Mouse (Mus musculus): ENCODE measurements around the gene Prkn. TPM values are rescaled to one million over a fixed set of nuclear protein-coding genes. Genes with fewer than 3 reads are reported as not detected.

Gene Prkn
- total and polyA plus RNA-seq, 2 experiments = 2.5 to 8.9 TPM

GRCm38 (mm10) chr17:11315675-11316074 lies 475.5 kb downstream of the Prkn start:
- H3K27ac ChIP-seq (replicated peaks; ENCODE audit: insufficient read depth, low read depth, low read length) = no peak overlapping the region
- H3K27me3 ChIP-seq (ENCODE audit: control insufficient read depth, insufficient read depth, low read length) = no peaks in the 10 kb centered on the region
- no peak for DNase-seq (ENCODE audit: extremely low read depth, low read depth, low spot score)
- H3K79me2 ChIP-seq (ENCODE audit: control insufficient read depth, insufficient read depth, low read length) = no peaks in the 10 kb centered on the region
- H3K9ac ChIP-seq (ENCODE audit: low read depth, low read length) = no peak overlapping the region
- TF ChIP-seq POLR2A (IDR thresholded peaks at IDR 0.05; ENCODE audit: extremely low read depth, insufficient read depth, low read length) (no peak), CTCF (IDR thresholded peaks at IDR 0.05; ENCODE audit: low read depth, low read length) (no peak)
- H3K4me3 ChIP-seq (ENCODE audit: insufficient read depth, low read depth, low read length) = no peak overlapping the region
- no peaks in the 10 kb centered on the region for H3K36me3 ChIP-seq (ENCODE audit: control insufficient read depth, insufficient read depth, low read length)
- H3K4me1 ChIP-seq (ENCODE audit: control insufficient read depth, insufficient read depth, low read length) = peaks cover 6% of the 10 kb centered on the region
- 90% methylated on average over 4 of the region's 4 CpGs for WGBS

DNA sequence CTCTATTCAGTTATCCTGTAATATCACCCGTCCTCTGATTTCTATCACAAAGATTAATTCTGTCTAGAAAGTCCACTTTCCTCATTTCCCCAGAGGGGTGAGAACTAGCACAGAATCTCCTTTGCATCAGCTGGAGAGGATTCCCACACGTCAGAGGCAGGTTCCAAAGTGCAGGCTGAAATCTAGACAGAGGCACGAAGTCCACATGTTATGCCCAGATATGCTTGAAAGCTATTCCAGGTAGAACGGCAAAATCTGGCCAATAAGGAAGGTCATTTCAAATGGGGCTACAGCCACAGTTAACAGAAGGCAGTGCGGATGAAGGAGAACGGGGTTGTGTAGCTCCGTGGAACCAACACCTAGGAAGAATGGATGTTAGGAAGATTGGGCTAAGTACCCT lies 478.8 kb downstream of the Prkn start:
- Histone ChIP-seq H3K79me2 (ENCODE audit: control insufficient read depth, insufficient read depth, low read length) (no peaks in the 10 kb centered on the region), H3K27me3 (ENCODE audit: control insufficient read depth, insufficient read depth, low read length) (no peaks in the 10 kb centered on the region), H3K9ac (ENCODE audit: low read depth, low read length) (no peak overlapping the region), H3K4me3 (ENCODE audit: insufficient read depth, low read depth, low read length) (no peak overlapping the region), H3K27ac (replicated peaks; ENCODE audit: insufficient read depth, low read depth, low read length) (no peak overlapping the region), H3K36me3 (ENCODE audit: control insufficient read depth, insufficient read depth, low read length) (no peaks in the 10 kb centered on the region), H3K4me1 (ENCODE audit: control insufficient read depth, insufficient read depth, low read length) (peaks cover 6% of the 10 kb centered on the region)
- TF ChIP-seq CTCF (IDR thresholded peaks at IDR 0.05; ENCODE audit: low read depth, low read length) (no peak), POLR2A (IDR thresholded peaks at IDR 0.05; ENCODE audit: extremely low read depth, insufficient read depth, low read length) (no peak)
- DNase-seq (ENCODE audit: extremely low read depth, low read depth, low spot score) = peak; percentile 81
- WGBS = 50% methylated on average over 7 of the region's 7 CpGs

GRCm38 (mm10) chr17:11319666-11320360 lies 479.6 kb downstream of the Prkn start:
- no peak overlapping the region for H3K27ac ChIP-seq (replicated peaks; ENCODE audit: insufficient read depth, low read depth, low read length)
- no peaks in the 10 kb centered on the region for H3K27me3 ChIP-seq (ENCODE audit: control insufficient read depth, insufficient read depth, low read length)
- WGBS = 83% methylated on average over 7 of the region's 7 CpGs
- DNase-seq (ENCODE audit: extremely low read depth, low read depth, low spot score) = no peak
- no peaks in the 10 kb centered on the region for H3K36me3 ChIP-seq (ENCODE audit: control insufficient read depth, insufficient read depth, low read length)
- peaks cover 6% of the 10 kb centered on the region for H3K4me1 ChIP-seq (ENCODE audit: control insufficient read depth, insufficient read depth, low read length)
- H3K79me2 ChIP-seq (ENCODE audit: control insufficient read depth, insufficient read depth, low read length) = no peaks in the 10 kb centered on the region
- TF ChIP-seq CTCF (IDR thresholded peaks at IDR 0.05; ENCODE audit: low read depth, low read length) (no peak), POLR2A (IDR thresholded peaks at IDR 0.05; ENCODE audit: extremely low read depth, insufficient read depth, low read length) (no peak)
- H3K4me3 ChIP-seq (ENCODE audit: insufficient read depth, low read depth, low read length) = no peak overlapping the region
- no peak overlapping the region for H3K9ac ChIP-seq (ENCODE audit: low read depth, low read length)

DNA sequence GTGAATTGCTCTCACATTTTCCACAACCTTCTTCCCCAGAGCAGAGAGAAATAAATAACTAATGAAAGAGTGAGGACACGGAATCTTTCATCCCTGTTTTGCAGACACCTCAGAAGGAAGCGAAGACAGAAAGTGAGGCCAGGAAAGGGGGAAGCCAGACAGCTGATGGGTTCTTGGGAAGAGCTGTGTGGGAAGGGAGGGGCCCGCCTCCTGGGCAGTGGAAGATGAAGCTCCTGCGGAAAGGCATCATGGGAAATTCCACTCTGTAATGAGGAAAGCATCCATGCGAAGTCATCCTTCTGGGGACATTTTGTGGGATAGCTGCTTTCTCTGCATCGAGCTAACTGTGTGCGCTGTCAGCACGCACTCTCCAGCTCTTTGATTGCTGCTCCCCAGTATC lies 491.9 kb downstream of the Prkn start:
- DNase-seq (ENCODE audit: extremely low read depth, low read depth, low spot score) = no peak
- Histone ChIP-seq H3K27me3 (ENCODE audit: control insufficient read depth, insufficient read depth, low read length) (no peaks in the 10 kb centered on the region), H3K36me3 (ENCODE audit: control insufficient read depth, insufficient read depth, low read length) (no peaks in the 10 kb centered on the region), H3K4me3 (ENCODE audit: insufficient read depth, low read depth, low read length) (no peak overlapping the region), H3K9ac (ENCODE audit: low read depth, low read length) (no peak overlapping the region), H3K79me2 (ENCODE audit: control insufficient read depth, insufficient read depth, low read length) (no peaks in the 10 kb centered on the region), H3K27ac (replicated peaks; ENCODE audit: insufficient read depth, low read depth, low read length) (no peak overlapping the region), H3K4me1 (ENCODE audit: control insufficient read depth, insufficient read depth, low read length) (no peaks in the 10 kb centered on the region)
- no peak for TF ChIP-seq POLR2A (IDR thresholded peaks at IDR 0.05; ENCODE audit: extremely low read depth, insufficient read depth, low read length)
- WGBS = 81% methylated on average over 8 of the region's 8 CpGs

DNA sequence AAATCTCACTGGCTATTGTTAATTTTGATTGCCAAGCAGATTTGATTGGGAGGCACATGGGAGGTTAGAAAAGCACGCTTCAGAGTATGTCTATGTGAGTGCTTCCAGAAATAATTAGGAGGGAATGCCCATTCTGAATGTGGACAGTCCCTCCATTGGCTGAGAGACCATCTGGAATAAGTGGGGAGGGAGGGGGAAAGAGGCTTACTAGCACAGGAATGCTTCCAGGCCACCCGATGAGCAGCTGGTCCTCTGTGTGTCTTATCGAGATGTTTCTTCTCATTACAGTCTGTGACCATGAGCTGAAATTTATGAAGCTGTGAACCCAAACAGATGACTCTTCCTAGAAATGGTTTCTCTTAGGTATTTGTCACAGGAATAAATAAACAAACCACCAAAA lies 493.6 kb downstream of the Prkn start:
- Histone ChIP-seq H3K4me3 (ENCODE audit: insufficient read depth, low read depth, low read length) (no peak overlapping the region), H3K9ac (ENCODE audit: low read depth, low read length) (no peak overlapping the region), H3K4me1 (ENCODE audit: control insufficient read depth, insufficient read depth, low read length) (no peaks in the 10 kb centered on the region), H3K27ac (replicated peaks; ENCODE audit: insufficient read depth, low read depth, low read length) (no peak overlapping the region), H3K27me3 (ENCODE audit: control insufficient read depth, insufficient read depth, low read length) (no peaks in the 10 kb centered on the region), H3K36me3 (ENCODE audit: control insufficient read depth, insufficient read depth, low read length) (no peaks in the 10 kb centered on the region), H3K79me2 (ENCODE audit: control insufficient read depth, insufficient read depth, low read length) (no peaks in the 10 kb centered on the region)
- no peak for DNase-seq (ENCODE audit: extremely low read depth, low read depth, low spot score)
- 86% methylated on average over 3 of the region's 3 CpGs for WGBS
- TF ChIP-seq POLR2A (IDR thresholded peaks at IDR 0.05; ENCODE audit: extremely low read depth, insufficient read depth, low read length) (no peak), CTCF (IDR thresholded peaks at IDR 0.05; ENCODE audit: low read depth, low read length) (no peak)

DNA sequence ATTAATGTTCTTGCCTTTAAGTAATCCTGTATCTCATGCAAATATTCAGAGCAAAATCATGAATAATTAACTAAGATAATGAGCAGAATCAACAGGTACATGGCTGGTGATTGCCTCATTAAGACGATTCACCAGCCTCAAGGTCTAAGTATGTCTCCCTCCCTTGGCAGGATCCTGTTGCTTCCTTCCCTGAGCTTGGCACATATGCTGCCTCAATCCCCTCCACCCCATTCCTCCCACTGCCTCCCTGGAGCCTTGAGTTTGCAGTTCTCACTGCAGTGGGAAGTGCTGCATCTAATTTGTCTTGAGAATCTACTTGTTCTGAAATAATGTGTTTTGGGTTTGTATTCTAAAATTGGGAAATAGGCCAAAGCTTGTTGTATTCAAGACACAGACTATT lies 496.0 kb downstream of the Prkn start:
- no peak overlapping the region for H3K9ac ChIP-seq (ENCODE audit: low read depth, low read length)
- 50% methylated on average over 1 of the region's 1 CpGs for WGBS
- DNase-seq (ENCODE audit: extremely low read depth, low read depth, low spot score) = no peak
- no peaks in the 10 kb centered on the region for H3K36me3 ChIP-seq (ENCODE audit: control insufficient read depth, insufficient read depth, low read length)
- no peak overlapping the region for H3K27ac ChIP-seq (replicated peaks; ENCODE audit: insufficient read depth, low read depth, low read length)
- H3K27me3 ChIP-seq (ENCODE audit: control insufficient read depth, insufficient read depth, low read length) = no peaks in the 10 kb centered on the region
- H3K4me3 ChIP-seq (ENCODE audit: insufficient read depth, low read depth, low read length) = no peak overlapping the region
- no peaks in the 10 kb centered on the region for H3K4me1 ChIP-seq (ENCODE audit: control insufficient read depth, insufficient read depth, low read length)
- H3K79me2 ChIP-seq (ENCODE audit: control insufficient read depth, insufficient read depth, low read length) = no peaks in the 10 kb centered on the region
- TF ChIP-seq CTCF (IDR thresholded peaks at IDR 0.05; ENCODE audit: low read depth, low read length) (no peak), POLR2A (IDR thresholded peaks at IDR 0.05; ENCODE audit: extremely low read depth, insufficient read depth, low read length) (no peak)

Measured in liver, adult 2 months (tissue).